ENCODE assay signal across 14 mouse cellular contexts in genomic region chr9:46103154-46103553, GRCm38 (mm10).
A peak's percentile ranks its signal among the peaks of the same experiment; 100 is the strongest.
DNase-seq lines count a peak whose midpoint lies in the region; ATAC-seq and TF ChIP-seq lines count a peak whose summit lies in the region.
"Had no signal": no experiment of that assay in that cellular context is flagged by ENCODE, and none has a peak within 500 bp of the region (broad histone marks: within the 10 kb centered on the region; RNA-seq: fewer than 3 reads in every experiment).

No protein-coding gene starts in this region.

- no peak overlapping the region for H3K27ac ChIP-seq in liver, embryonic 16.5 days (ENCODE audit: low read length)
- H3K27ac ChIP-seq in liver, embryonic 12.5 days, result no peak overlapping the region
- no peak overlapping the region for H3K27ac ChIP-seq in intestine, embryonic 15.5 days
- peak overlapping the region; percentile 67 for H3K27ac ChIP-seq in kidney, embryonic 15.5 days
- H3K27ac ChIP-seq in limb, embryonic 15.5 days, result no peak overlapping the region
- H3K27ac ChIP-seq in thymus, adult 2 months (ENCODE audit: control insufficient read depth, insufficient read depth, low read length), result no peak overlapping the region
- H3K27ac ChIP-seq: embryonic facial prominence, embryonic 13.5 days; hindbrain, embryonic 13.5 days; liver, embryonic 13.5 days had no signal

- no peaks in the 10 kb centered on the region for H3K36me3 ChIP-seq in liver, embryonic 16.5 days (ENCODE audit: control insufficient read depth, insufficient read depth)
- H3K36me3 ChIP-seq in liver, embryonic 12.5 days, result no peaks in the 10 kb centered on the region
- no peaks in the 10 kb centered on the region for H3K36me3 ChIP-seq in intestine, embryonic 15.5 days
- H3K36me3 ChIP-seq in kidney, embryonic 15.5 days, result no peaks in the 10 kb centered on the region
- H3K36me3 ChIP-seq in limb, embryonic 15.5 days, result no peaks in the 10 kb centered on the region
- no peaks in the 10 kb centered on the region for H3K36me3 ChIP-seq in thymus, adult 2 months (ENCODE audit: control insufficient read depth, insufficient read depth, low read length)
- H3K36me3 ChIP-seq: embryonic facial prominence, embryonic 13.5 days; hindbrain, embryonic 13.5 days; liver, embryonic 13.5 days had no signal

- H3K27me3 ChIP-seq in liver, embryonic 16.5 days (ENCODE audit: control insufficient read depth, insufficient read depth, low read depth, low read length), result no peaks in the 10 kb centered on the region
- no peaks in the 10 kb centered on the region for H3K27me3 ChIP-seq in liver, embryonic 12.5 days (replicated peaks)
- H3K27me3 ChIP-seq in intestine, embryonic 15.5 days (replicated peaks), result no peaks in the 10 kb centered on the region
- no peaks in the 10 kb centered on the region for H3K27me3 ChIP-seq in kidney, embryonic 15.5 days
- H3K27me3 ChIP-seq in limb, embryonic 15.5 days, result no peaks in the 10 kb centered on the region
- no peaks in the 10 kb centered on the region for H3K27me3 ChIP-seq in thymus, adult 2 months (ENCODE audit: control insufficient read depth, insufficient read depth, low read length)
- H3K27me3 ChIP-seq: embryonic facial prominence, embryonic 13.5 days; hindbrain, embryonic 13.5 days; liver, embryonic 13.5 days had no signal

- no peak for TF ChIP-seq CTCF in thymus, adult 2 months (IDR thresholded peaks at IDR 0.05; ENCODE audit: borderline replicate concordance, control insufficient read depth, extremely low read depth, insufficient read depth, low read length, poor library complexity)

- no peak for DNase-seq in gastrocnemius, postnatal 10 days
- no peak for DNase-seq in thymus, adult 2 months
- DNase-seq: cerebellum, adult 11-12 months; gastrocnemius, postnatal 14 days; heart, postnatal 10 days; liver, embryonic 13.5 days had no signal

- ATAC-seq in liver, embryonic 16.5 days (ENCODE audit: low read depth), result peak; percentile 73
- ATAC-seq in liver, embryonic 12.5 days, result no peak
- peak; percentile 92 for ATAC-seq in intestine, embryonic 15.5 days
- ATAC-seq in kidney, embryonic 15.5 days (replicated peaks; ENCODE audit: low FRiP score), result 0 out of 2 replicates have a peak, but pooled peaks have one; percentile 52
- ATAC-seq in limb, embryonic 15.5 days (ENCODE audit: insufficient number of reproducible peaks, low FRiP score, low TSS enrichment, low read depth), result peak; percentile 67; the same call in 1 of the 2 replicates
- ATAC-seq: midbrain, embryonic 16.5 days had no signal

- H3K4me2 ChIP-seq in liver, embryonic 16.5 days (ENCODE audit: low read depth, low read length), result no peak overlapping the region
- no peak overlapping the region for H3K4me2 ChIP-seq in liver, embryonic 12.5 days
- no peak overlapping the region for H3K4me2 ChIP-seq in intestine, embryonic 15.5 days (replicated peaks)
- H3K4me2 ChIP-seq in kidney, embryonic 15.5 days, result no peak overlapping the region
- H3K4me2 ChIP-seq in limb, embryonic 15.5 days, result no peak overlapping the region
- H3K4me2 ChIP-seq: embryonic facial prominence, embryonic 13.5 days; hindbrain, embryonic 13.5 days; liver, embryonic 13.5 days had no signal

- H3K4me1 ChIP-seq in liver, embryonic 16.5 days (ENCODE audit: control insufficient read depth, low read depth, low read length), result peaks cover 7% of the 10 kb centered on the region
- peaks cover 21% of the 10 kb centered on the region for H3K4me1 ChIP-seq in liver, embryonic 12.5 days
- H3K4me1 ChIP-seq in intestine, embryonic 15.5 days (replicated peaks), result peaks cover 5% of the 10 kb centered on the region; the same call in 1 of the 2 replicates
- H3K4me1 ChIP-seq in kidney, embryonic 15.5 days, result peaks cover 25% of the 10 kb centered on the region
- H3K4me1 ChIP-seq in limb, embryonic 15.5 days, result peaks cover 12% of the 10 kb centered on the region
- peaks cover 2% of the 10 kb centered on the region; the same call in 1 of the 2 replicates for H3K4me1 ChIP-seq in thymus, adult 2 months (replicated peaks; ENCODE audit: control insufficient read depth, insufficient read depth, low read length)

- no peak for TF ChIP-seq POLR2A in thymus, adult 2 months (IDR thresholded peaks at IDR 0.05; ENCODE audit: control insufficient read depth, extremely low read depth, insufficient read depth, low read length, poor library complexity)

- no peaks in the 10 kb centered on the region for H3K9me3 ChIP-seq in liver, embryonic 16.5 days (replicated peaks; ENCODE audit: control insufficient read depth, low read length)
- no peaks in the 10 kb centered on the region for H3K9me3 ChIP-seq in liver, embryonic 12.5 days (replicated peaks)
- no peaks in the 10 kb centered on the region for H3K9me3 ChIP-seq in intestine, embryonic 15.5 days
- no peaks in the 10 kb centered on the region for H3K9me3 ChIP-seq in kidney, embryonic 15.5 days (replicated peaks)
- H3K9me3 ChIP-seq in limb, embryonic 15.5 days, result no peaks in the 10 kb centered on the region
- H3K9me3 ChIP-seq: embryonic facial prominence, embryonic 13.5 days; hindbrain, embryonic 13.5 days; liver, embryonic 13.5 days had no signal

- no peak overlapping the region for H3K4me3 ChIP-seq in liver, embryonic 16.5 days (ENCODE audit: low read depth, low read length)
- no peak overlapping the region for H3K4me3 ChIP-seq in liver, embryonic 12.5 days
- no peak overlapping the region for H3K4me3 ChIP-seq in intestine, embryonic 15.5 days (replicated peaks)
- H3K4me3 ChIP-seq in kidney, embryonic 15.5 days (replicated peaks), result no peak overlapping the region
- H3K4me3 ChIP-seq in limb, embryonic 15.5 days, result no peak overlapping the region
- no peak overlapping the region for H3K4me3 ChIP-seq in thymus, adult 2 months (ENCODE audit: control insufficient read depth, insufficient read depth, low read length)
- H3K4me3 ChIP-seq: embryonic facial prominence, embryonic 13.5 days; hindbrain, embryonic 13.5 days; liver, embryonic 13.5 days had no signal

- 65% methylated on average over 7 of the region's 7 CpGs for WGBS in liver, embryonic 16.5 days (ENCODE audit: insufficient replicate concordance)
- 77% methylated on average over 7 of the region's 7 CpGs for WGBS in liver, embryonic 12.5 days (ENCODE audit: insufficient replicate concordance)
- WGBS in intestine, embryonic 15.5 days, result 55% methylated on average over 7 of the region's 7 CpGs
- WGBS in kidney, embryonic 15.5 days, result 69% methylated on average over 7 of the region's 7 CpGs
- 49% methylated on average over 7 of the region's 7 CpGs for WGBS in limb, embryonic 15.5 days
- WGBS in thymus, adult 2 months, result 93% methylated on average over 7 of the region's 7 CpGs

- H3K9ac ChIP-seq in liver, embryonic 16.5 days (ENCODE audit: low read depth, low read length), result no peak overlapping the region
- no peak overlapping the region for H3K9ac ChIP-seq in liver, embryonic 12.5 days
- H3K9ac ChIP-seq in intestine, embryonic 15.5 days, result no peak overlapping the region
- no peak overlapping the region for H3K9ac ChIP-seq in kidney, embryonic 15.5 days
- H3K9ac ChIP-seq in limb, embryonic 15.5 days, result no peak overlapping the region
- H3K9ac ChIP-seq: embryonic facial prominence, embryonic 13.5 days; hindbrain, embryonic 13.5 days; liver, embryonic 13.5 days had no signal
